Mouse (Mus musculus): ENCODE data around the gene Slc2a10.

Slc2a10 gene

GRCm38 (mm10) chr2:165503259-165504203, at the start of gene Slc2a10:
TSS of gene Slc2a10 (plus strand) at chr2:165503787.
- DNase-seq (ENCODE audit: low read depth, low spot score): no peak

- peak; percentile 18 for DNase-seq (ENCODE audit: low read depth, low spot score)
Observed at GRCm38 (mm10) chr2:165456710-165457109, 46.9 kb upstream of the Slc2a10 start.

GRCm38 (mm10) chr2:165458189-165458588, 45.4 kb upstream of the Slc2a10 start:
- DNase-seq (ENCODE audit: low read depth, low spot score): no peak

- DNase-seq (ENCODE audit: low read depth, low spot score): no peak
Observed at GRCm38 (mm10) chr2:165459663-165460062, 43.9 kb upstream of the Slc2a10 start.

- DNase-seq (ENCODE audit: low read depth, low spot score): no peak
Observed at GRCm38 (mm10) chr2:165467824-165468452, 35.6 kb upstream of the Slc2a10 start.

- peak; percentile 60 for DNase-seq (ENCODE audit: low read depth, low spot score)
Observed at GRCm38 (mm10) chr2:165470167-165470566, 33.4 kb upstream of the Slc2a10 start.

- DNase-seq (ENCODE audit: low read depth, low spot score): no peak
Observed at GRCm38 (mm10) chr2:165471943-165472342, 31.6 kb upstream of the Slc2a10 start.

GRCm38 (mm10) chr2:165473003-165473402, 30.6 kb upstream of the Slc2a10 start, which contains the start of gene Slc13a3:
TSS of gene Slc13a3 (minus strand) at chr2:165473230.
- DNase-seq (ENCODE audit: low read depth, low spot score): no peak

GRCm38 (mm10) chr2:165475412-165475811, 28.2 kb upstream of the Slc2a10 start:
- DNase-seq (ENCODE audit: low read depth, low spot score): no peak

GRCm38 (mm10) chr2:165475850-165476249, 27.7 kb upstream of the Slc2a10 start:
- no peak for DNase-seq (ENCODE audit: low read depth, low spot score)

- DNase-seq (ENCODE audit: low read depth, low spot score): no peak
Observed at GRCm38 (mm10) chr2:165482003-165482402, 21.6 kb upstream of the Slc2a10 start.

GRCm38 (mm10) chr2:165484152-165484551, 19.4 kb upstream of the Slc2a10 start:
- no peak for DNase-seq (ENCODE audit: low read depth, low spot score)

GRCm38 (mm10) chr2:165485826-165486225, 17.8 kb upstream of the Slc2a10 start:
- DNase-seq (ENCODE audit: low read depth, low spot score): no peak

GRCm38 (mm10) chr2:165486401-165486800, 17.2 kb upstream of the Slc2a10 start:
- no peak for DNase-seq (ENCODE audit: low read depth, low spot score)

GRCm38 (mm10) chr2:165486881-165487535, 16.6 kb upstream of the Slc2a10 start:
- DNase-seq (ENCODE audit: low read depth, low spot score): peak; percentile 51

- DNase-seq (ENCODE audit: low read depth, low spot score): peak; percentile 89
Observed at GRCm38 (mm10) chr2:165492648-165493553, 10.7 kb upstream of the Slc2a10 start, which contains the start of gene Trp53rka. TSS of gene Trp53rka (minus strand) at chr2:165493324.

- no peak for DNase-seq (ENCODE audit: low read depth, low spot score)
Observed at GRCm38 (mm10) chr2:165493587-165494210, 9.9 kb upstream of the Slc2a10 start.

GRCm38 (mm10) chr2:165494495-165494894, 9.1 kb upstream of the Slc2a10 start:
- peak; percentile 57 for DNase-seq (ENCODE audit: low read depth, low spot score)

- peak; percentile 70 for DNase-seq (ENCODE audit: low read depth, low spot score)
Observed at GRCm38 (mm10) chr2:165496251-165496650, 7.3 kb upstream of the Slc2a10 start.

GRCm38 (mm10) chr2:165497706-165498275, 5.8 kb upstream of the Slc2a10 start:
- DNase-seq (ENCODE audit: low read depth, low spot score): no peak
